Mouse (Mus musculus) bone marrow macrophage, adult 2 months (primary cell): Measurements from ENCODE around the gene Lrrc36.

ENCODE experiments used
- CTCF ChIP-seq: IDR thresholded peaks from 2 replicates; pipeline ENCODE4 v1.5.1; 2012; ENCODE audit warnings: low read depth, mild to moderate bottlenecking, low read length, moderate library complexity
- POLR2A ChIP-seq: IDR thresholded peaks from 2 replicates; pipeline ENCODE4 v1.6.1; 2012; ENCODE audit warnings: mild to moderate bottlenecking, low read depth, low read length, borderline replicate concordance

GRCm38 (mm10) chr8:105470262-105470661, 56.9 kb downstream of the Lrrc36 start:
- TF ChIP-seq POLR2A (no peak), CTCF (no peak)
